Mouse (Mus musculus) lung, postnatal 0 days (tissue): Measurements from ENCODE around the gene Hes7.

Source experiments
- CTCF ChIP-seq: IDR thresholded peaks from 2 replicates; pipeline ENCODE4 v1.5.1; 2016; ENCODE audit warnings: antibody characterized with exemption, mild to moderate bottlenecking
- EP300 ChIP-seq: IDR thresholded peaks from 2 replicates; pipeline ENCODE4 v1.6.1; 2016; ENCODE audit warnings: antibody characterized with exemption, mild to moderate bottlenecking, control low read depth

DNA sequence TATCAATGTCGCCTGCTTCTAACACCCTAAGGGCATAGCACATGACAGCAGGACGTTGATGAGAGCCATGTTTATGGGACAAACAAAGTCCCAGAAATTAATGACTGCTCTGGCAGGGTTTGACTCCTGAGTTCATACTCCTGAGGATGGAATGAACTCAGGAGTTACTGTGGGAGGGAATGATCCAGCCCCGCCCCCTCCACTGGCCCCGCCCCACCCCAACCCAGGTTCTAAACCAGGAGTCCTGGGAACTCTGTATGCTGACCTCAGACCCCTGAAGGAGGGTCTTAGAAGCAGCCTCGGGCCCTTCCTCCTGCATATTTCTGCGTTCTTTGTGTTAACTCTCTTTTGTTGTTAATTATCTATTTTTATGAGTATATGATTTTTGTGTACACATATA lies 34.6 kb upstream of the Hes7 start:
- no peak for TF ChIP-seq CTCF
- no peak for TF ChIP-seq EP300
